In the genomic region with DNA sequence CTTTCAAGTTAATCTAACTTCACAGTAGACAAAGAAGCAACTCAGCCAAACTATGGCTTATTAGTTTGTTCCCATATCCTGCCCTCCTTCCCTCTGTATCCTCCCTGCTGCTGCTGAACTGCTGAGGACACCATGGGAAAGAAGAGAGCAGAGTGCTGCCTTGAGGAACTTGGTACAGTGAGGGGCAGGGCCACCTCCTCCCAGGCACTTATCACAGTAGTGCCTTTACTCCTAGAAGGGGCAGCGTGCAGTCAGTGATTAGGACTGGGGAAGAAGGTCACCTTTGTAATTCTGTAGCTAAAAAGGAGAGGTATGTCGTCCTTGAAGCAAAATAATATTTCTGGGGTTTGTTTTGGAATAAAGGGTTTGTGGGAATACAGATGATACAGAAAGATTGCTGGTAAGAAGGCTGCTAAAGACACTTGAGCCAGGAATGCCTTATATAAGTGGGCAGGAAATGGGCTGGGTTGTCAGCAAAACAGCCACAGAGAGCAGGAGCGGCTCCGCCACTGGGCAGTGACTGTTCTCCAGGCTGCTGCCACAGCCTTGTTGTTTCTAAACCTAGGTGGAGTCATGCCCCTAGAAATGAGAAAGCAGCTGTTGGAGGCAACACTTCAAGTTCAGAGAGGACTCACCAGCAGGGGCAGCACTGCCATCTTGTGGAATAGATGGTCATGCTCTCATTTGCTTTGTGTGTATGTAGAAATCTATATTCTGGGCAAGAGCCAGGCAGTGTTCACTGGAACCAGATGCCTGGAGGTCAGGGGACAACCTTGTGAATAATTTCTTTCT, we compare ENCODE assay signal across 8 mouse cellular contexts. TPM values are rescaled to one million over a fixed set of nuclear protein-coding genes. Genes with fewer than 3 reads are reported as not detected.
DNase-seq lines count a peak whose midpoint lies in the region; ATAC-seq and TF ChIP-seq lines count a peak whose summit lies in the region.

No protein-coding gene starts in this region.

- TF ChIP-seq POLR2A in testis, adult 2 months (IDR thresholded peaks at IDR 0.05; ENCODE audit: control insufficient read depth, low read depth, low read length), result no peak

- no peak for TF ChIP-seq EP300 in liver, postnatal 0 days (IDR thresholded peaks at IDR 0.05; ENCODE audit: low read depth)

- DNase-seq in ES-E14 (ENCODE audit: low read depth, low spot score), result peak; percentile 40
- DNase-seq in cerebellum, adult 18-20 months, result peak; percentile 82 to 84
- DNase-seq in heart, postnatal 25 days (ENCODE audit: low spot score), result peak; percentile 78
- peak; percentile 93 for DNase-seq in layer of hippocampus, adult 11-12 months (ENCODE audit: low spot score)
- peak; percentile 83 for DNase-seq in liver, postnatal 0 days

- no peak overlapping the region for H3K9ac ChIP-seq in ES-E14 (ENCODE audit: insufficient read depth, low read depth, low read length, poor library complexity, severe bottlenecking)
- 0 out of 2 replicates have a peak overlapping the region, but pooled peaks have one; percentile 17 for H3K9ac ChIP-seq in forebrain, embryonic 16.5 days (replicated peaks; ENCODE audit: low read depth, low read length)
- no peak overlapping the region for H3K9ac ChIP-seq in liver, postnatal 0 days (replicated peaks)
- H3K9ac ChIP-seq in neural tube, embryonic 14.5 days (replicated peaks; ENCODE audit: low read depth, low read length), result no peak overlapping the region

- peak; percentile 45; the same call in 1 of the 2 replicates for ATAC-seq in forebrain, embryonic 16.5 days
- peak; percentile 87 for ATAC-seq in liver, postnatal 0 days
- peak; percentile 69; the same call in 1 of the 2 replicates for ATAC-seq in neural tube, embryonic 14.5 days (ENCODE audit: low read depth)

- peak; percentile 92 for TF ChIP-seq CTCF in liver, postnatal 0 days (IDR thresholded peaks at IDR 0.05; ENCODE audit: low read depth)
- TF ChIP-seq CTCF in testis, adult 2 months (IDR thresholded peaks at IDR 0.05; ENCODE audit: control insufficient read depth, insufficient read depth, insufficient replicate concordance, low read depth, low read length), result no peak

- no peak overlapping the region for H3K27ac ChIP-seq in ES-E14 (ENCODE audit: insufficient read depth, low read depth, low read length, poor library complexity, severe bottlenecking)
- H3K27ac ChIP-seq in forebrain, embryonic 16.5 days (ENCODE audit: low read length), result peak overlapping the region; percentile 10; the same call in 1 of the 2 replicates
- H3K27ac ChIP-seq in liver, postnatal 0 days (ENCODE audit: low read depth), result peak overlapping the region; percentile 46
- H3K27ac ChIP-seq in neural tube, embryonic 14.5 days (ENCODE audit: low read depth, low read length), result no peak overlapping the region
- peak overlapping the region; percentile 54 for H3K27ac ChIP-seq in testis, adult 2 months (ENCODE audit: control insufficient read depth, insufficient read depth, low read depth, low read length)

- H3K4me2 ChIP-seq in forebrain, embryonic 16.5 days (ENCODE audit: low read length), result no peak overlapping the region
- H3K4me2 ChIP-seq in liver, postnatal 0 days (ENCODE audit: low read depth, low read length), result no peak overlapping the region
- no peak overlapping the region for H3K4me2 ChIP-seq in neural tube, embryonic 14.5 days (ENCODE audit: low read depth, low read length)

- no peaks in the 10 kb centered on the region for H3K9me3 ChIP-seq in ES-E14 (ENCODE audit: control insufficient read depth, insufficient read depth, low read depth, low read length)
- H3K9me3 ChIP-seq in forebrain, embryonic 16.5 days (ENCODE audit: control insufficient read depth, low read length), result no peaks in the 10 kb centered on the region
- H3K9me3 ChIP-seq in liver, postnatal 0 days (ENCODE audit: low read length), result no peaks in the 10 kb centered on the region
- no peaks in the 10 kb centered on the region for H3K9me3 ChIP-seq in neural tube, embryonic 14.5 days (ENCODE audit: control insufficient read depth, low read length)

- H3K36me3 ChIP-seq in ES-E14 (ENCODE audit: control insufficient read depth, insufficient read depth, low read length, poor library complexity, severe bottlenecking), result peaks cover 17% of the 10 kb centered on the region
- peaks cover 7% of the 10 kb centered on the region; the same call in 1 of the 2 replicates for H3K36me3 ChIP-seq in forebrain, embryonic 16.5 days (ENCODE audit: control insufficient read depth, insufficient read depth)
- peaks cover 27% of the 10 kb centered on the region for H3K36me3 ChIP-seq in liver, postnatal 0 days (replicated peaks; ENCODE audit: insufficient read depth, low read length)
- peaks cover 6% of the 10 kb centered on the region; the same call in 1 of the 2 replicates for H3K36me3 ChIP-seq in neural tube, embryonic 14.5 days (ENCODE audit: control insufficient read depth, insufficient read depth, low read length)
- 0 out of 2 replicates have a peak, but pooled peaks cover 1% of the 10 kb centered on the region for H3K36me3 ChIP-seq in testis, adult 2 months (ENCODE audit: control insufficient read depth, insufficient read depth, low read length)

- H3K4me1 ChIP-seq in ES-E14 (ENCODE audit: control insufficient read depth in 2 of 2, insufficient read depth in 2 of 2, low read length in 2 of 2, poor library complexity in 1 of 2), result no peaks in the 10 kb centered on the region
- no peaks in the 10 kb centered on the region for H3K4me1 ChIP-seq in forebrain, embryonic 16.5 days (replicated peaks; ENCODE audit: control insufficient read depth, insufficient read depth, low read length)
- no peaks in the 10 kb centered on the region for H3K4me1 ChIP-seq in liver, postnatal 0 days (ENCODE audit: insufficient read depth)
- H3K4me1 ChIP-seq in neural tube, embryonic 14.5 days (ENCODE audit: control insufficient read depth, insufficient read depth, low read length), result no peaks in the 10 kb centered on the region
- no peaks in the 10 kb centered on the region for H3K4me1 ChIP-seq in testis, adult 2 months (ENCODE audit: control insufficient read depth, insufficient read depth, low read length)

- in situ Hi-C loops in ES-E14 (cut with MboI; ENCODE audit: low sequenced_read_pairs in 2 of 2, unreplicated experiment in 2 of 2), result no loop called here

- WGBS in forebrain, embryonic 16.5 days, result 70% methylated on average over 4 of the region's 4 CpGs
- WGBS in liver, postnatal 0 days (ENCODE audit: insufficient replicate concordance), result 41% methylated on average over 4 of the region's 4 CpGs
- WGBS in neural tube, embryonic 14.5 days, result 71% methylated on average over 4 of the region's 4 CpGs

- no peaks in the 10 kb centered on the region for H3K27me3 ChIP-seq in forebrain, embryonic 16.5 days (replicated peaks; ENCODE audit: control insufficient read depth, insufficient read depth, low read length)
- no peaks in the 10 kb centered on the region for H3K27me3 ChIP-seq in liver, postnatal 0 days (ENCODE audit: insufficient read depth, low read length)
- no peaks in the 10 kb centered on the region for H3K27me3 ChIP-seq in neural tube, embryonic 14.5 days (ENCODE audit: control insufficient read depth, insufficient read depth, low read length)
- no peaks in the 10 kb centered on the region for H3K27me3 ChIP-seq in testis, adult 2 months (ENCODE audit: control insufficient read depth, insufficient read depth, low read length)

- intact Hi-C loops in heart, postnatal 25 days (cut with DNase I), result loop anchor here (5.0 kb wide), 4 partner anchors 81 to 316 kb away; partner anchors contain the start of gene Phf20

- H3K4me3 ChIP-seq in ES-E14 (ENCODE audit: insufficient read depth in 1 of 2, low read depth in 1 of 2, low read length in 2 of 2, poor library complexity in 1 of 2, severe bottlenecking in 1 of 2), result no peak overlapping the region
- H3K4me3 ChIP-seq in forebrain, embryonic 16.5 days (replicated peaks; ENCODE audit: low read length), result no peak overlapping the region
- H3K4me3 ChIP-seq in liver, postnatal 0 days (ENCODE audit: low read depth, low read length), result no peak overlapping the region
- H3K4me3 ChIP-seq in neural tube, embryonic 14.5 days (ENCODE audit: low read depth, low read length), result no peak overlapping the region
- H3K4me3 ChIP-seq in testis, adult 2 months (ENCODE audit: control insufficient read depth, low read depth, low read length), result no peak overlapping the region

TF ChIP-seq in ES-E14, 5 proteins besides CTCF, POLR2A, EP300 and RAD21:
- TF ChIP-seq ZC3H11A (IDR thresholded peaks at IDR 0.05; ENCODE audit: borderline replicate concordance, low read depth, low read length), result peak; percentile 8; the same call in 1 of the 2 replicates
- TF ChIP-seq ZNF384 (IDR thresholded peaks at IDR 0.05; ENCODE audit: low read depth, low read length), result no peak
- no peak for TF ChIP-seq HCFC1 (IDR thresholded peaks at IDR 0.05; ENCODE audit: borderline replicate concordance, insufficient read depth, low read length)

RNA-seq across cellular contexts. Expression of gene Cnbd2, which starts 33.7 kb away (rescaled TPM):
- 1.6 and 2.9 TPM in 2 replicates for total RNA-seq in ES-E14 (2012; rRNA removed)
- 5.0 and 6.9 TPM in 2 replicates for polyA plus RNA-seq in forebrain, embryonic 16.5 days (2015; fragmentation: Nextera tagmentation; extraction: Ambion mirVana)
- total RNA-seq in heart, postnatal 25 days (2021), result 1 to 10 TPM in 1 of 2 experiments, under 1 TPM in 1; 0.65 to 1.2 TPM
- polyA plus RNA-seq in liver, postnatal 0 days (2015; fragmentation: Nextera tagmentation; extraction: Ambion mirVana), result 3.5 and 4.0 TPM in 2 replicates
- polyA plus RNA-seq in neural tube, embryonic 14.5 days (2014; fragmentation: Nextera tagmentation; extraction: Ambion mirVana), result 7.8 and 8.0 TPM in 2 replicates
- 94.5 and 95.7 TPM in 2 replicates for polyA plus RNA-seq in testis, adult 2 months (2012; rRNA removed)

RNA-seq across cellular contexts. Expression of gene Scand1, which starts 34.1 kb away (rescaled TPM):
- total RNA-seq in ES-E14 (2012; rRNA removed), result 26.0 and 27.9 TPM in 2 replicates
- polyA plus RNA-seq in forebrain, embryonic 16.5 days (2015; fragmentation: Nextera tagmentation; extraction: Ambion mirVana), result 60.6 and 64.9 TPM in 2 replicates
- 10 to 100 TPM; 76.8 to 80.7 TPM for total RNA-seq in heart, postnatal 25 days (2021)
- polyA plus RNA-seq in liver, postnatal 0 days (2015; fragmentation: Nextera tagmentation; extraction: Ambion mirVana), result 56.7 and 70.2 TPM in 2 replicates
- polyA plus RNA-seq in neural tube, embryonic 14.5 days (2014; fragmentation: Nextera tagmentation; extraction: Ambion mirVana), result 98.0 and 98.8 TPM in 2 replicates
- polyA plus RNA-seq in testis, adult 2 months (2012; rRNA removed), result 212 and 340 TPM in 2 replicates

Comparison
In these comparisons a context has a peak if more than half of its experiments do, and no peak if none do; other contexts are left out.
1. DNase-seq: peak in every context shown above with its lines; median percentile 93 in layer of hippocampus, adult 11-12 months; 83 in cerebellum, adult 18-20 months; 83 in liver, postnatal 0 days; 78 in heart, postnatal 25 days; 40 in ES-E14.
2. H3K27ac ChIP-seq: peak in forebrain, embryonic 16.5 days (single experiment), liver, postnatal 0 days (single experiment) and testis, adult 2 months (single experiment); none in ES-E14 (single experiment) and neural tube, embryonic 14.5 days (single experiment).
3. RNA of gene Cnbd2, which starts 33.7 kb away (polyA plus RNA-seq): 94.5 to 95.7 TPM in testis, adult 2 months; 7.8 to 8.0 TPM in neural tube, embryonic 14.5 days, 5.0 to 6.9 TPM in forebrain, embryonic 16.5 days and 3.5 to 4.0 TPM in liver, postnatal 0 days; every median in the first group is over 10 times any median in the second.
4. Peak in every context shown above with its lines, with median percentiles within 50 percentile points of each other: ATAC-seq.